Mouse (Mus musculus) G1E-ER4 (cell line): ENCODE data around the gene Osbpl8. TPM values are rescaled to one million over a fixed set of nuclear protein-coding genes. Genes with fewer than 3 reads are reported as not detected.

Source experiments
- GATA1 ChIP-seq: IDR thresholded peaks from one replicate; pipeline ENCODE4 v1.8.0; 2012; ENCODE audit warnings: low read length, inconsistent platforms
- polyA plus RNA-seq: library from polyadenylated mRNA; stranded (reverse); fragments of >175 nt; gene quantifications from 2 replicates; pipeline ENCODE4 v1.2.3, GENCODE M21; 2012

The Osbpl8 gene
- polyA plus RNA-seq, 1 experiment: 6.6 TPM

GRCm38 (mm10) chr10:111165219-111165981 is 848 bp downstream of the Osbpl8 start:
- no peak for TF ChIP-seq GATA1

GRCm38 (mm10) chr10:111166057-111166841 is 1.7 kb downstream of the Osbpl8 start:
- no peak for TF ChIP-seq GATA1

GRCm38 (mm10) chr10:111167444-111167843 is 2.9 kb downstream of the Osbpl8 start:
- no peak for TF ChIP-seq GATA1

- no peak for TF ChIP-seq GATA1
Observed at GRCm38 (mm10) chr10:111168305-111168704, 3.8 kb downstream of the Osbpl8 start.

GRCm38 (mm10) chr10:111171246-111171934 is 6.8 kb downstream of the Osbpl8 start:
- no peak for TF ChIP-seq GATA1

GRCm38 (mm10) chr10:111173589-111174247 is 9.2 kb downstream of the Osbpl8 start:
- TF ChIP-seq GATA1: no peak

- no peak for TF ChIP-seq GATA1
Observed at GRCm38 (mm10) chr10:111177336-111177735, 12.8 kb downstream of the Osbpl8 start.

GRCm38 (mm10) chr10:111178024-111178423 is 13.5 kb downstream of the Osbpl8 start:
- TF ChIP-seq GATA1: no peak

GRCm38 (mm10) chr10:111180633-111181032 is 16.1 kb downstream of the Osbpl8 start:
- TF ChIP-seq GATA1: no peak

- no peak for TF ChIP-seq GATA1
Observed at GRCm38 (mm10) chr10:111183634-111184270, 19.2 kb downstream of the Osbpl8 start.

GRCm38 (mm10) chr10:111185574-111186269 is 21.2 kb downstream of the Osbpl8 start:
- no peak for TF ChIP-seq GATA1

GRCm38 (mm10) chr10:111189022-111189555 is 24.5 kb downstream of the Osbpl8 start:
- TF ChIP-seq GATA1: no peak

GRCm38 (mm10) chr10:111190110-111190795 is 25.7 kb downstream of the Osbpl8 start:
- TF ChIP-seq GATA1: no peak

- no peak for TF ChIP-seq GATA1
Observed at GRCm38 (mm10) chr10:111193536-111193935, 29.0 kb downstream of the Osbpl8 start.
